Mouse (Mus musculus) G1E (cell line): ENCODE results near the gene Tmem30c. TPM values are rescaled to one million over a fixed set of nuclear protein-coding genes. Genes with fewer than 3 reads are reported as not detected.

Experiments used
- ATAC-seq: 2 replicates; pipeline ENCODE4 v1.8.0; 2016; ENCODE audit warnings: mild to moderate bottlenecking; ENCODE audit not compliant: insufficient number of reproducible peaks, poor library complexity, low FRiP score, severe bottlenecking; ENCODE audit errors: extremely low read depth
- DNase-seq: peaks from one replicate; pipeline ENCODE4 v3.0.0; 2012; ENCODE audit warnings: low spot score
- H3K27me3 ChIP-seq: 2 replicates; pipeline ENCODE4 v1.6.1; 2012; ENCODE audit warnings: mild to moderate bottlenecking, low read length, inconsistent platforms; ENCODE audit not compliant: insufficient read depth
- H3K36me3 ChIP-seq: replicated peaks from 2 replicates; pipeline ENCODE3; 2012; ENCODE audit warnings: mild to moderate bottlenecking, inconsistent platforms
- H3K4me1 ChIP-seq: 2 replicates; pipeline ENCODE4 v1.6.1; 2012; ENCODE audit warnings: low read depth, low read length, inconsistent platforms, mixed read lengths; ENCODE audit not compliant: insufficient read depth
- H3K4me3 ChIP-seq: 2 replicates; pipeline ENCODE4 v1.5.1; 2012; ENCODE audit warnings: low read depth, mild to moderate bottlenecking, inconsistent platforms, low read length, moderate library complexity, mixed read lengths
- H3K9me3 ChIP-seq: replicated peaks from 2 replicates; pipeline ENCODE4 v1.6.1; 2012; ENCODE audit warnings: inconsistent platforms
- CTCF ChIP-seq: IDR thresholded peaks from 2 replicates; pipeline ENCODE4 v1.5.1; 2012; ENCODE audit warnings: low read depth, low read length, inconsistent platforms, mixed read lengths
- GATA1 ChIP-seq: IDR thresholded peaks from 2 replicates; pipeline ENCODE4 v1.6.1; 2012; ENCODE audit warnings: borderline replicate concordance, low read length, inconsistent platforms, mixed read lengths
- GATA2 ChIP-seq: IDR thresholded peaks from 2 replicates; pipeline ENCODE4 v1.6.1; 2012; ENCODE audit warnings: low read depth, low read length, inconsistent platforms, borderline replicate concordance
- POLR2AphosphoS5 ChIP-seq: IDR thresholded peaks from 2 replicates; pipeline ENCODE4 v1.6.1; 2012; ENCODE audit warnings: low read depth, low read length, inconsistent platforms; ENCODE audit not compliant: insufficient replicate concordance
- TAL1 ChIP-seq: conservative IDR thresholded peaks from 2 replicates; pipeline ENCODE4 v1.6.1; 2012; ENCODE audit warnings: low read depth, low read length, inconsistent platforms, mixed read lengths
- polyA plus RNA-seq: library from polyadenylated mRNA; stranded (reverse); fragments of >175 nt; gene quantifications from 2 replicates; pipeline ENCODE4 v1.2.3, GENCODE M21; 2012
- total RNA-seq, 2 experiments: library from RNA; stranded (forward) in 1 of 2; stranded (reverse) in 1 of 2; fragments of 200-1000 nt in 1 of 2; fragments of >200 nt in 1 of 2; fragmentation: Nextera tagmentation in 1 of 2; gene quantifications; 2 replicates each; pipeline ENCODE4 v1.2.3; 2014 to 2017

The Tmem30c gene
- total RNA-seq (2014; fragmentation: Nextera tagmentation) (not detected in 2 replicates), total RNA-seq (2017) (0.33 TPM in 1 of 2 replicates, not detected in the other), polyA plus RNA-seq (not detected in 2 replicates)

- DNase-seq (no peak), ATAC-seq (no peak)
- Histone ChIP-seq H3K4me3 (no peak within 1 kb of the TSS), H3K36me3 (no peaks in the 10 kb centered on the region), H3K27me3 (peaks cover 2% of the 10 kb centered on the region; the same call in 1 of the 2 replicates), H3K4me1 (no peaks in the 10 kb centered on the region), H3K9me3 (no peaks in the 10 kb centered on the region)
- TF ChIP-seq POLR2AphosphoS5 (no peak), TAL1 (no peak), CTCF (no peak), GATA1 (no peak), GATA2 (no peak)
Measured at GRCm38 (mm10) chr16:57292765-57293164, at the start of gene Tmem30c. Gene Tmem30c (minus strand): TSS chr16:57292865.

- no peak for ATAC-seq
- Histone ChIP-seq H3K4me1 (no peaks in the 10 kb centered on the region), H3K36me3 (no peaks in the 10 kb centered on the region), H3K9me3 (no peaks in the 10 kb centered on the region), H3K4me3 (no peak overlapping the region), H3K27me3 (no peaks in the 10 kb centered on the region)
- TF ChIP-seq CTCF (no peak), GATA2 (no peak)
- no peak for DNase-seq
Measured at GRCm38 (mm10) chr16:57340613-57340898, 47.9 kb upstream of the Tmem30c start.

- Histone ChIP-seq H3K4me1 (no peaks in the 10 kb centered on the region), H3K36me3 (no peaks in the 10 kb centered on the region), H3K9me3 (no peaks in the 10 kb centered on the region), H3K4me3 (no peak overlapping the region), H3K27me3 (no peaks in the 10 kb centered on the region)
- no peak for DNase-seq
- no peak for ATAC-seq
- TF ChIP-seq GATA1 (no peak), CTCF (no peak), TAL1 (no peak), GATA2 (no peak), POLR2AphosphoS5 (no peak)
Measured at GRCm38 (mm10) chr16:57339765-57340612, 47.3 kb upstream of the Tmem30c start.

- Histone ChIP-seq H3K36me3 (no peaks in the 10 kb centered on the region), H3K9me3 (no peaks in the 10 kb centered on the region), H3K27me3 (no peaks in the 10 kb centered on the region), H3K4me3 (no peak overlapping the region), H3K4me1 (no peaks in the 10 kb centered on the region)
- DNase-seq (no peak), ATAC-seq (no peak)
- no peak for TF ChIP-seq POLR2AphosphoS5
- no peak for TF ChIP-seq GATA1
- no peak for TF ChIP-seq GATA2
- no peak for TF ChIP-seq TAL1
Measured at GRCm38 (mm10) chr16:57336770-57337423, 44.2 kb upstream of the Tmem30c start.

- TF ChIP-seq GATA1: no peak
- no peak for TF ChIP-seq TAL1
- no peak for TF ChIP-seq GATA2
- no peak for TF ChIP-seq CTCF
- no peak for TF ChIP-seq POLR2AphosphoS5
- Histone ChIP-seq H3K36me3 (no peaks in the 10 kb centered on the region), H3K4me1 (no peaks in the 10 kb centered on the region), H3K9me3 (no peaks in the 10 kb centered on the region), H3K4me3 (no peak overlapping the region), H3K27me3 (no peaks in the 10 kb centered on the region)
- ATAC-seq (no peak), DNase-seq (no peak)
Measured at GRCm38 (mm10) chr16:57332301-57332700, 39.6 kb upstream of the Tmem30c start.

GRCm38 (mm10) chr16:57330111-57330510, 37.4 kb upstream of the Tmem30c start:
- ATAC-seq (no peak), DNase-seq (no peak)
- no peak for TF ChIP-seq TAL1
- no peak for TF ChIP-seq POLR2AphosphoS5
- TF ChIP-seq GATA1: no peak
- no peak for TF ChIP-seq CTCF
- TF ChIP-seq GATA2: no peak
- no peaks in the 10 kb centered on the region for H3K27me3 ChIP-seq
- no peaks in the 10 kb centered on the region for H3K4me1 ChIP-seq
- H3K9me3 ChIP-seq: no peaks in the 10 kb centered on the region
- H3K4me3 ChIP-seq: no peak overlapping the region
- no peaks in the 10 kb centered on the region for H3K36me3 ChIP-seq

- DNase-seq (no peak), ATAC-seq (no peak)
- H3K9me3 ChIP-seq: no peaks in the 10 kb centered on the region
- H3K27me3 ChIP-seq: no peaks in the 10 kb centered on the region
- H3K4me1 ChIP-seq: no peaks in the 10 kb centered on the region
- TF ChIP-seq CTCF (no peak), GATA1 (no peak), GATA2 (no peak), TAL1 (no peak), POLR2AphosphoS5 (no peak)
- no peak overlapping the region for H3K4me3 ChIP-seq
- no peaks in the 10 kb centered on the region for H3K36me3 ChIP-seq
Measured at GRCm38 (mm10) chr16:57329028-57329427, 36.4 kb upstream of the Tmem30c start.
